ENCODE assay signal across 11 mouse cellular contexts in genomic region chr2:103461743-103462142, GRCm38 (mm10). TPM values are rescaled to one million over a fixed set of nuclear protein-coding genes. Genes with fewer than 3 reads are reported as not detected.
DNase-seq lines count a peak whose midpoint lies in the region; ATAC-seq lines count a peak whose summit lies in the region.
"Had no signal": no experiment of that assay in that cellular context is flagged by ENCODE, and none has a peak within 500 bp of the region (broad histone marks: within the 10 kb centered on the region; RNA-seq: fewer than 3 reads in every experiment).

No protein-coding gene starts in this region.

- WGBS in hindbrain, embryonic 10.5 days = 56% methylated on average over 9 of the region's 9 CpGs
- 57% methylated on average over 9 of the region's 9 CpGs for WGBS in hindbrain, embryonic 12.5 days
- 8% methylated on average over 9 of the region's 9 CpGs for WGBS in limb, embryonic 11.5 days

- H3K4me2 ChIP-seq in hindbrain, embryonic 12.5 days (replicated peaks) = no peak overlapping the region
- no peak overlapping the region for H3K4me2 ChIP-seq in limb, embryonic 11.5 days (ENCODE audit: low read depth, severe bottlenecking)
- H3K4me2 ChIP-seq: intestine, embryonic 15.5 days had no signal

- H3K9ac ChIP-seq in hindbrain, embryonic 12.5 days = no peak overlapping the region
- no peak overlapping the region for H3K9ac ChIP-seq in limb, embryonic 11.5 days (ENCODE audit: low read length)
- H3K9ac ChIP-seq: intestine, embryonic 15.5 days had no signal

- H3K4me3 ChIP-seq in hindbrain, embryonic 10.5 days = no peak overlapping the region
- H3K4me3 ChIP-seq in hindbrain, embryonic 12.5 days = no peak overlapping the region
- H3K4me3 ChIP-seq in limb, embryonic 11.5 days (ENCODE audit: low read depth, low read length) = no peak overlapping the region
- H3K4me3 ChIP-seq: intestine, embryonic 15.5 days had no signal

- H3K27me3 ChIP-seq in hindbrain, embryonic 10.5 days (ENCODE audit: insufficient read depth, poor library complexity, severe bottlenecking) = no peaks in the 10 kb centered on the region
- no peaks in the 10 kb centered on the region for H3K27me3 ChIP-seq in hindbrain, embryonic 12.5 days
- no peaks in the 10 kb centered on the region for H3K27me3 ChIP-seq in limb, embryonic 11.5 days (ENCODE audit: control insufficient read depth, insufficient read depth, low read length)
- H3K27me3 ChIP-seq: intestine, embryonic 15.5 days had no signal

- H3K9me3 ChIP-seq in hindbrain, embryonic 10.5 days = no peaks in the 10 kb centered on the region
- no peaks in the 10 kb centered on the region for H3K9me3 ChIP-seq in hindbrain, embryonic 12.5 days (replicated peaks)
- H3K9me3 ChIP-seq in limb, embryonic 11.5 days (ENCODE audit: control insufficient read depth, low read length) = no peaks in the 10 kb centered on the region
- H3K9me3 ChIP-seq: intestine, embryonic 15.5 days had no signal

- peak; percentile 31 for DNase-seq in hindbrain, embryonic 10.5 days (ENCODE audit: low spot score)
- DNase-seq in thymus, postnatal 4 days = peak; percentile 14
- no peak for DNase-seq in thymus, postnatal 10 days (ENCODE audit: low spot score in 2 of 2)
- DNase-seq in limb, embryonic 11.5 days (ENCODE audit: low spot score) = peak; percentile 66
- no peak for DNase-seq in testis, postnatal 14 days (ENCODE audit: low spot score)
- DNase-seq in heart, postnatal 4 days = no peak
- DNase-seq in layer of hippocampus, postnatal 10 days (ENCODE audit: low spot score in 2 of 2) = no peak
- DNase-seq: B cell, adult 2 months had no signal

- H3K27ac ChIP-seq in hindbrain, embryonic 10.5 days = no peak overlapping the region
- H3K27ac ChIP-seq in hindbrain, embryonic 12.5 days = no peak overlapping the region
- peak overlapping the region; percentile 73 for H3K27ac ChIP-seq in limb, embryonic 11.5 days (replicated peaks; ENCODE audit: low read depth, low read length)
- H3K27ac ChIP-seq: intestine, embryonic 15.5 days had no signal

- H3K36me3 ChIP-seq in hindbrain, embryonic 10.5 days = peaks cover 92% of the 10 kb centered on the region
- H3K36me3 ChIP-seq in hindbrain, embryonic 12.5 days = peaks cover 74% of the 10 kb centered on the region
- H3K36me3 ChIP-seq in limb, embryonic 11.5 days (ENCODE audit: control insufficient read depth, insufficient read depth, low read length) = peaks cover 19% of the 10 kb centered on the region

- H3K4me1 ChIP-seq in hindbrain, embryonic 10.5 days (replicated peaks) = 0 out of 2 replicates have a peak, but pooled peaks cover 3% of the 10 kb centered on the region
- H3K4me1 ChIP-seq in hindbrain, embryonic 12.5 days = no peaks in the 10 kb centered on the region
- peaks cover 9% of the 10 kb centered on the region; the same call in 1 of the 2 replicates for H3K4me1 ChIP-seq in limb, embryonic 11.5 days (ENCODE audit: control insufficient read depth, insufficient read depth, low read length)
- H3K4me1 ChIP-seq: intestine, embryonic 15.5 days had no signal

- no peak for ATAC-seq in hindbrain, embryonic 12.5 days (ENCODE audit: low FRiP score)
- ATAC-seq in limb, embryonic 11.5 days (ENCODE audit: insufficient number of reproducible peaks, low FRiP score, low TSS enrichment, low read depth) = peak; percentile 61; the same call in 1 of the 2 replicates
- ATAC-seq: intestine, embryonic 15.5 days had no signal

RNA-seq across cellular contexts. Expression of gene Cat, which starts 23.2 kb away (rescaled TPM):
- polyA plus RNA-seq in hindbrain, embryonic 10.5 days (2016; fragmentation: Nextera tagmentation; extraction: Ambion mirVana) = 94.9 and 101 TPM in 2 replicates
- polyA plus RNA-seq in hindbrain, embryonic 12.5 days (2016; fragmentation: Nextera tagmentation; extraction: Ambion mirVana) = 91.6 and 107 TPM in 2 replicates
- polyA plus RNA-seq in limb, embryonic 11.5 days (2014; fragmentation: Nextera tagmentation; extraction: Ambion mirVana) = 128 and 132 TPM in 2 replicates
- 100 to 1,000 TPM; 121 to 134 TPM for total RNA-seq in heart, postnatal 4 days (2021)
- 10 to 100 TPM; 81.2 to 89.8 TPM for total RNA-seq in layer of hippocampus, postnatal 10 days (2021)

RNA-seq across cellular contexts. Expression of gene Elf5, which starts 50.3 kb away (rescaled TPM):
- polyA plus RNA-seq in hindbrain, embryonic 10.5 days (2016; fragmentation: Nextera tagmentation; extraction: Ambion mirVana) = 0.07 TPM in 1 of 2 replicates, not detected in the other
- polyA plus RNA-seq in hindbrain, embryonic 12.5 days (2016; fragmentation: Nextera tagmentation; extraction: Ambion mirVana) = not detected in 2 replicates
- polyA plus RNA-seq in limb, embryonic 11.5 days (2014; fragmentation: Nextera tagmentation; extraction: Ambion mirVana) = 0.40 TPM in 1 of 2 replicates, not detected in the other
- not detected for total RNA-seq in heart, postnatal 4 days (2021)
- total RNA-seq in layer of hippocampus, postnatal 10 days (2021) = 1 to 10 TPM; 2.3 TPM
- polyA plus RNA-seq: neural tube, embryonic 14.5 days had no signal

Comparison
In these comparisons a context has a peak if more than half of its experiments do, and no peak if none do; other contexts are left out.
1. DNase-seq: peak in hindbrain, embryonic 10.5 days (single experiment), thymus, postnatal 4 days (single experiment) and limb, embryonic 11.5 days (single experiment); none in thymus, postnatal 10 days (0 of 2), testis, postnatal 14 days (single experiment), heart, postnatal 4 days (single experiment) and layer of hippocampus, postnatal 10 days (0 of 2).